Mouse (Mus musculus): ENCODE results near the gene Tshz2.

Gene Tshz2

DNA sequence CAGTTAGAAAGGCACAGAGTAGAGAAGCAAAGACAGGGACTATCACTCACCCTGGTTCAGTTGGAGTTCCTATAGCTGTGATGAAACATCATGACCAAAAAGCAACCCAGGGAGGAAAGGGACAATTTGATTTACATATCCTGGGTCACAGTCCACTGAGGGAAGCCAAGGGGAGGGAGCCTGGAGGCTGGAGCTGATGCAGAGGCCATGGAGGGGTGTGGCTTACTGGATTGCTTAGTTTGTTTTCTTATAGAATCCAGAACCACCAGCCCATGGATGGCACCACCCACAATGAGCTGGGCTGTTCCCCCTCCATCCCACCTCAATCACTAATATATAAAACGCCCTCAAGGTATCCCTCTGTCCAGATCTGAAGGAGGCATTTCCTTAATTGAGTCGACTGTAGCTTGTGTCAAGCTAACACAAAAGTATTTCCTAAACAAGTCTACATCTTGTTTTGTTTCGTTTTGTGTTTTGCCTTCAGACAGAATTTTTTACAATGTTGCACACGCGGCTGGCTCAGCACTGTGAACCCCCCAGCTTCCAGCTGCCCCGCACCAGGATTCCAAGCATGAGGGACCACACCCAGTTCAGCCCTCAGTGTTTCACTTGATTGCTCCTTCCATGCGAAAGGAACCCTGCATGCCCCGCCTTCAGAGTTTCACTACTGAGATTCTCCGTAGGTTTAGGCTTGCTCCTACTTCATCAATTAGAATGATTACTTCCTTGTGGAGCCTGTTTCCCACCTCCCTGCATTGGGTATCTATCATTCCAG, 413.7 kb downstream of the Tshz2 start:
- CTCF ChIA-PET: interaction anchor here (0.6 to 1.7 kb wide), 24 partner anchors 8 to 461 kb away, joined by 3 to 7 read pairs (median 3); no protein-coding TSS in a partner anchor

DNA sequence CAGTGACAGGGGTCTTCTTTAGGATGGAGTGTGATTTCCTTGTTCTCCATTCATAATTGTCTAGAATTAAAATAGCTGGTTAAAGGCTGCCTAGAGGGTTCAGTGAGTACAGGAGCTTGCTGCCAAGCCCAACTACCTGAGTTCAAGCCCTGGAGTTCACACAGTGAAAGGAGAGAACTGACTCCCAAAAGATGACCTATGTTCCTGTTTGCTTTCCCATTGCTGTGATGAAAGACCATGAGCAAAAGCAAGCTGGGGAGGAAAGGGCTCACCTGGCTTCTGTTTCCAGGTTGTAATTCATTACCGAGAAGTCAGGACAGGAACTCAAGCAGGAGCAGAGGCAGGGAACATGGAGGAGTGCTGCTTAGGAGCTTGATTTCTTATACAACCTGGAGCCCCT, 416.0 kb downstream of the Tshz2 start:
- POLR2A ChIA-PET: interaction anchor here in 1 of 4 experiments (0.5 to 0.6 kb wide), 2 partner anchors 12 to 689 kb away, joined by 3 read pairs; no protein-coding TSS in a partner anchor
- CTCF ChIA-PET: interaction anchor here in 1 of 4 experiments (0.8 kb wide), 1 partner anchor 30 kb away, joined by 4 read pairs; no protein-coding TSS in a partner anchor

More for the DNA sequence above, 413.7 kb downstream of the Tshz2 start:
- POLR2A ChIA-PET: interaction anchor here in 2 of 4 experiments (0.6 to 1.3 kb wide), 14 partner anchors 8 to 1041 kb away, joined by 3 to 7 read pairs (median 3); no protein-coding TSS in a partner anchor

DNA sequence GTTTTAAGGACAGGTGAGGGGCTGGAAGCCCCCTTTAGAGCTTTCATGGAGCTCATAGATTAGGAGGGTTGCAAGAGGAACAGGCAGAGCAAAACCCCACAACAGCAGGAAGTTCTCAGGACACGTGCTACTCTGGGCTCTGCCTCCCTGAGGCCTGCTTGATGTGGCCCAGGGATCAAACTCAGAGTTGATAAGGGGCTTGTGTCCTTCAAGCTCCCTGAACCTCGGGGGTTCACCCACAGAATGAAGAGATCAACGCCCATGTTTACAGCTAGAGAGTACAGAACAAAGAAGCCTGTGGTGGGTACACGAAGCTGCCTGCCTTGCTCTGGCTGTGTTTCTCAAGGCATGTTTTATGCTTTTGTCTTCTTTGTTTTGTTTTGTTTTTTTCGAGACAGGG, 417.8 kb downstream of the Tshz2 start:
- ChIA-PET CTCF (interaction anchor here in 1 of 4 experiments (0.7 to 1.0 kb wide), 2 partner anchors 9 to 28 kb away, joined by 3 read pairs; no protein-coding TSS in a partner anchor), POLR2A (interaction anchor here in 2 of 4 experiments (0.9 to 1.2 kb wide), 2 partner anchors 8 to 28 kb away, joined by 3 to 4 read pairs; no protein-coding TSS in a partner anchor)

DNA sequence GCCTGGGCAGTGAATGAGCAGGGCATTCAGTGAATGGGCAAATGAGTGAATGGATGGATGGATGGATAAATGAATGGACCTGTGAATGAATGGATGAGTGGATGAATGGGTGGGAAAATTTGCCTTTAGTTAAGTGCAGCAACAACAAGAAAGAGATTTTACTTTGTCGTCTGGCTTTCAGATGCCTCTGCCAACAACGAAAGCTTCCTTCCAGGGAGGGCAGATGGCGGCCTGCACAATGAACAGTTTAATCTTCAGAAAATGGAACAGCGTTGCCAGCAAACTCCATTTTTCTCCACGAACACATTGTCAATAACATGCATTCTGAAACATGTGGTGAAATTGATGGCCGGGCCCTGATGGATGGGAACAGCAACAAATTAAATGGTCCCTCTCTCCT, 418.6 kb downstream of the Tshz2 start:
- POLR2A ChIA-PET: interaction anchor here in 1 of 4 experiments (0.9 kb wide), 1 partner anchor 8 kb away, joined by 4 read pairs; no protein-coding TSS in a partner anchor
- CTCF ChIA-PET: interaction anchor here in 1 of 4 experiments (1.0 kb wide), 1 partner anchor 50 kb away, joined by 3 read pairs; no protein-coding TSS in a partner anchor

DNA sequence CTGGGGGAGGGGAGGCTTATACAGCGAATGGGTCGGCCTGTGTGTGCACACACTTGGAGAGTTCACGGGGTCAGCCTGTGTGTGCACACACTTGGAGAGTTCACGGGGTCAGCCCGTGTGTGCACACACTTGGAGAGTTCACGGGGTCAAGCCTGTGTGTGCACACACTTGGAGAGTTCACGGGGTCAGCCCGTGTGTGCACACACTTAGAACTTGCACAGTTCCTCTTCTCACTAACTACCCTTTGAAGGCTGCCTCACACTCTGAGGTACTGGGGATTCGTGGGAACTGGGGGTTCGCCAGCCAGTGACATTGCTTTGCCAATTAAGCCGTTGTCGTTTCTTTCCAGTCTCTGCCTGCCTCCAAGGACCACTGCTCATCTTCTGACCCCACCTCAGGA, 422.1 kb downstream of the Tshz2 start:
- ChIA-PET POLR2A (interaction anchor here in 3 of 4 experiments (0.6 to 2.5 kb wide), 3 partner anchors 9 to 259 kb away, joined by 3 to 7 read pairs (median 3); no protein-coding TSS in a partner anchor), CTCF (interaction anchor here (0.6 to 2.3 kb wide), 9 partner anchors 9 to 947 kb away, joined by 3 to 13 read pairs (median 3); no protein-coding TSS in a partner anchor)

DNA sequence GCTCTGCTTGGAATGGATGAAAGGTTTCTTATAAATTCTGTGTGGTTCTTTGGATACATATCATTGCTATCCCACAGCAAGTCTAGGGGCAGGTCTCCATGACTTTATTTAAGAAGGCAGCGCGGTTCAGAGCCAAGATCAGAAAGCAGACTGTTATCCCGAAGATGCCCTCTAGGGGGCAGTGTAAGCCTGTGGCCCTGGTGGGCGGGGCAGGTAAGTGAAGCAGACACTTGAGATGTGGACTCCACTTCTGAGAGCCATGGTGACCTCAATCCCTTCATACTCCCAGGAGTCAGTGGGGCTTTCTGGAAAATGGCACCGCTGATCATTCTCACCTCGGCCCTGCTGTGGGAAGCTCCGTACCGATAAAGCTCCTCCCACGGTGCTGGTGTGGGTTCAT, 422.6 kb downstream of the Tshz2 start:
- ChIA-PET POLR2A (interaction anchor here in 3 of 4 experiments (0.6 to 2.5 kb wide), 4 partner anchors 9 to 260 kb away, joined by 3 to 7 read pairs (median 3); no protein-coding TSS in a partner anchor), CTCF (interaction anchor here in 2 of 4 experiments (0.7 to 2.3 kb wide), 7 partner anchors 9 to 440 kb away, joined by 3 to 13 read pairs (median 3); no protein-coding TSS in a partner anchor)

DNA sequence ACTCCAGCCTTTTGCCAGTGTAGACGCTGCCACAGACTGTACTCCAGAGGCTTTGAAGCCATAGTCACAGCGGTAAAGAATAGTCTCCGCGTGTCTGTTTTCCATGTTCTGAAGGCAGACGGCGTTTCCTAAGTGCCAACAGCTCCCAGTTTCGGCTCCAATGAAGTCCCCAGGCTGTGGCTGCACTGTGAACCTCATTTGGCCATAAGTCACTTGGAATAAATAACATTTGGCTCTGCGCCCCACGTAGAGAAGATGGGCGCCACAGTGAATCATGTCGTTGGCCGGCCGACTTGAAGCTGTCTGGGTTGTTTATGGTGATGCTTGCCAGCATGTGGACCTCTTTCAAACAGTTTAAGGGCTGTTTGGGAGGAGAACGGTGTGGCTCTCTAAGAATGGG, 426.0 kb downstream of the Tshz2 start:
- CTCF ChIA-PET: interaction anchor here in 3 of 4 experiments (0.6 to 3.3 kb wide), 7 partner anchors 12 to 234 kb away, joined by 3 to 17 read pairs (median 5); no protein-coding TSS in a partner anchor

DNA sequence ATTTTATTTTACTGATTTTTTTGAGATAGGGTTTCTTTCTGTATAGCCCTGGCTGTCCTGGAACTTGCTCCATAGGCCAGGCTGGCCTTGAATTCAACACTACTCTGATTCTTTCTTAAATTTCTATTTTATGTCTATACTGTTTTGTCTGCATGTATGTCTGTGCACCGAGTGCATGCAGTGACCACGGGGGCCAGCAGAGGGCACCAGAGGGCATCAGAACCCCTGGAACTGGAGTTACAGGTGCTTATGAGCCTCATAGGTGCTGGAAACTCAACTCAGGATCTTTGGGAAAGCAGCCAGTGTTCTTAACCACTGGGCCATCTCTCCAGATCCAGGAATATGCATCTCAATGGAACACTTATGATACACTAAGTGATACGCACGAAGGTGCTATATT, 427.3 kb downstream of the Tshz2 start:
- ChIA-PET CTCF (interaction anchor here (0.6 to 3.3 kb wide), 8 partner anchors 10 to 259 kb away, joined by 3 to 17 read pairs (median 3); no protein-coding TSS in a partner anchor), POLR2A (no interaction called here)

More for the DNA sequence above, 426.0 kb downstream of the Tshz2 start:
- POLR2A ChIA-PET: interaction anchor here in 3 of 4 experiments (0.6 to 1.1 kb wide), 4 partner anchors 8 to 380 kb away, joined by 3 to 4 read pairs (median 3); no protein-coding TSS in a partner anchor

DNA sequence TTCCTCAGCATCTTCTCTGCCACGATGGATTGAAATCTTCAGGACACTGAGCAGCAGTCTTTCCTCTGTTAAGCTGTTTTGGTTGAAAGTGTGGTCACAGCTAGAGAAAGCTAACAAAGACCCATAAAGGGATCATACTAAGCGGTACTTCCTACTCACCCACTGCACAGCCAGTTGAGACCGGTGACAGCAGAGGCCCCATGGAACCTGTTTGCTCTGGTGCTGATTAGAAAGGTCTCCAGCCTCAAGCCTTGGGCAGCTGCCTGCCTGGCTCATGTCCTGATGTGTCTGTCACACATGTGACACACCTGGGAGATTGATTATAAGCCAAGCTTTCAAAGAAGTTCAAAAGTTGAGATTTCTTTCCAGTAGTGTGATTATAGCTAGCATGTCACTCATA, 429.6 kb downstream of the Tshz2 start:
- CTCF ChIA-PET: interaction anchor here in 3 of 4 experiments (0.8 to 2.6 kb wide), 5 partner anchors 16 to 42 kb away, joined by 3 to 17 read pairs (median 4); no protein-coding TSS in a partner anchor
- POLR2A ChIA-PET: no interaction called here

DNA sequence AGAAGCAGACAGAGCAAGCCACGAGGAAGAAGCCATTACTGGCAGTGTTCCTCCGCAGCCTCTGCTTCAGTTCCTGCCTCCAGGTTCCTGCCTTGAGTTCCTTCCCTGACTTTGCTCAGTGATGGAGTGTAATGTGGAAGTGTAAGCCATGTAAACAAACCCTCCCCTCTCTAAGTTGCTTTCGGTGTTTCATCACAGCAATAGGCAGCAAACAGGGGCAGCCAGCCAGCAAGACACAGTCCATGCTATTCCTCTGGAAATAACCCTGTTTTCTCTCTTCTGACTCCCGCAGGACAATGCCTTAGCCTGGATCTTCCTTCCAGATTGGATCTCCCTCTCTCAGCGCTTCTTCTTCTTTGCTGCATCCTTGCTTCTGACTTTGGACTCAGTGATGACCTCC, 437.2 kb downstream of the Tshz2 start:
- ChIA-PET CTCF (interaction anchor here in 1 of 4 experiments (0.6 kb wide), 1 partner anchor 370 kb away, joined by 3 read pairs; no protein-coding TSS in a partner anchor), POLR2A (interaction anchor here in 1 of 4 experiments (1.0 kb wide), 1 partner anchor 40 kb away, joined by 3 read pairs; no protein-coding TSS in a partner anchor)

DNA sequence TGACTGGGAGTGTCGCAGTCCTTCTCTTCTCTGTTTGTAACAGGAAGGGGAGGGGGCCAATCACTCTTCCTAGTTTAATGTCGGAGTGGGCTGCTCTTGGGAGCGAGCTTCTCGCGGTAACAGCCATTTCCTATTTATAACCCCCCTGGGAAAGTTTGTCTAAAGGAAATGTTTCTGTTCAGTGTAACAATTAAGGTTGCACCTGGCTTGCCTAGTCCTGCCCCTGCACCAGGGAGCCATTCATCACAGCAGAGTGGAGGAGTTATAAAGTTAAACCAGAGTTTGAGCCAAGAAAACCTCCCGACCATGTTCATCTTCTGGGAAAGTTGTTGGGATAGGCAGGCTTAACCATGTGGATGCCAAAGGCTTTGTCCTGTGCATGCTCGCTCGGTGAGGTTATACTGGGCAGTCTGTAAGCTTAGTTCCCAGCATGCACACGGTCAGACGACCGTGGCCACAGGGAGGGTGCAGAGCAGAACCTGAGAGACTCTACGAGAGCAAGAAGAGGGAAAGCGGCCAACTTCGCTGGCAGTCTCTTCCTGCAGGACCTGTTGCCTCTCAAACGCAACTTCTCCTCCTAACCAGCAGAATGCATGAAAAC, 437.9 kb downstream of the Tshz2 start:
- CTCF ChIA-PET: interaction anchor here in 1 of 4 experiments (0.6 kb wide), 1 partner anchor 371 kb away, joined by 3 read pairs; no protein-coding TSS in a partner anchor
- POLR2A ChIA-PET: interaction anchor here in 2 of 4 experiments (0.6 to 1.0 kb wide), 3 partner anchors 20 to 57 kb away, joined by 3 read pairs; no protein-coding TSS in a partner anchor

DNA sequence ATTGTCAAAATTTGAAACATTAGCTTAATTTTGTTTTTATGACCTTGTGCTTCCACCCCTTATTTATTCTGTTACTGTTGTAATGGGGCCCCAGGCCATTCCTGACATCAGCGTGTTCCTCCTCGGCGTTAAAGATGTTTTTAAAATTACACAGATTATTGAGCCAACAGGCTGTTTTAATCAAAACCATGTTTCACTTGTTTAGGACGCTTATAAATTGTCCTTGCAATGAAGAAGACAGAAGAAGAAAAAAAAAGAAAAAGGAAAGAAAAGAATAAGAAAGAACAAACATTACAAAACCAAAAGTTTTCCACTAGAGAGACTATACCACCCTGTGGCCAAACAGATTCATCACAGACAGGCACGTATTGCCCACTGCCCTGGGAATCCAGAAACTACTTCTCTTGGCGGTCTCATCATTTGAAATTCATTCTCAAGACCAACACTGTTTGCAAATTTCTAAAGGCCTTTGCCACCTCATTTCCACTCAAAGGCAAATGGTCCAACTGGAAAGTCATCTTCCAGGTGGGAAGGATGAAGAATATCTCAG, 444.2 kb downstream of the Tshz2 start:
- POLR2A ChIA-PET: no interaction called here
- CTCF ChIA-PET: interaction anchor here in 2 of 4 experiments (0.6 to 1.9 kb wide), 2 partner anchors 18 to 62 kb away, joined by 5 to 7 read pairs; no protein-coding TSS in a partner anchor

DNA sequence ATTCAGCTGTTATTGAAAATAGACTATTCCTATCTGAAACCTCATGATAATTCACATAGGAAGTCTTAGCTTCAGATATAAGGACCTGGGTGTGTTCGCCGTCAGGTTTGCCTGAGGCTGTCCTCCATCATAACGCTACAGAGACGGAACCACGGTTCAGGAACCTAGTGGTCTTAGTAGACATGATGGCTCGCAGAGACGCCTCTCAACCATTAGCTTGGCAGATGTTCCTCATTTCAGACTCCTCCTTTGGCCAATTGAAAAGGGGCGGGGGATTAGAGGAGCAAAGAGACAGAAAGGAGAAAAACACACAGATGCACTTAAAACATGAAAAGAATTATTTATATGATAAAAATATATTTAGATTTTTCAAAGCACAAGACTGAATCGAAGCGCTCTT, 445.2 kb downstream of the Tshz2 start:
- POLR2A ChIA-PET: interaction anchor here in 3 of 4 experiments (0.6 to 1.4 kb wide), 8 partner anchors 12 to 617 kb away, joined by 3 to 12 read pairs (median 4); no protein-coding TSS in a partner anchor
- CTCF ChIA-PET: interaction anchor here (0.5 to 1.9 kb wide), 38 partner anchors 10 to 970 kb away, joined by 3 to 15 read pairs (median 4); no protein-coding TSS in a partner anchor

DNA sequence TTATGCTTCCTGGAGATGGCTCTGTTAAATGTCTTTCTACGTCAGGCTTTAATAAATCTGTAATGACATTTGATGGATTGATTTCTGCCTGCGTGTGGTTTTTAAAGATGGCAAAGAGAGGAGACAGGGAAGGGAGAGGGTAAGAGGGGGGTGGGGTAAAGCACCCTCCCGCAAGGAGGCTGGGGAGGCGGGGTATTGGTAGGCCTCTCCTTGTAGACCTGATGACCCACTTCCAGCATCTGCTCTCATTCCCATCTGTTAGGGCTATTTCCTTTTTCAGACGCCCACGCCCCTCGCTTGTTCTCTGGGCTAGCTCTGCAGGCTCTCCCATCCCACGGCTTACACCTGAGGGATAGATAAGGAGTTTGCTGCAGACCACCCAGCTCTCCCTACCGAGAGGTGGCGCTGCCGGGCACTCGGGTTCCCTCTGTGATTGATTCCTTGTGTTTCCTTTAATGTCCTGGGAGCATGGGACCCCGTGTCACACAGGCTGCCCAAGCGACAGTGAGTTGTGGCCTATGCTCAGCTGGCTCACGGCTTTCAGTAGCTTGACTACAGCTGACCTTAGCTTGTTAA, 445.7 kb downstream of the Tshz2 start:
- ChIA-PET POLR2A (interaction anchor here in 3 of 4 experiments (0.6 to 1.7 kb wide), 10 partner anchors 13 to 617 kb away, joined by 3 to 12 read pairs (median 4); no protein-coding TSS in a partner anchor), CTCF (interaction anchor here (0.5 to 1.9 kb wide), 49 partner anchors 10 to 1783 kb away, joined by 3 to 15 read pairs (median 4); no protein-coding TSS in a partner anchor)

DNA sequence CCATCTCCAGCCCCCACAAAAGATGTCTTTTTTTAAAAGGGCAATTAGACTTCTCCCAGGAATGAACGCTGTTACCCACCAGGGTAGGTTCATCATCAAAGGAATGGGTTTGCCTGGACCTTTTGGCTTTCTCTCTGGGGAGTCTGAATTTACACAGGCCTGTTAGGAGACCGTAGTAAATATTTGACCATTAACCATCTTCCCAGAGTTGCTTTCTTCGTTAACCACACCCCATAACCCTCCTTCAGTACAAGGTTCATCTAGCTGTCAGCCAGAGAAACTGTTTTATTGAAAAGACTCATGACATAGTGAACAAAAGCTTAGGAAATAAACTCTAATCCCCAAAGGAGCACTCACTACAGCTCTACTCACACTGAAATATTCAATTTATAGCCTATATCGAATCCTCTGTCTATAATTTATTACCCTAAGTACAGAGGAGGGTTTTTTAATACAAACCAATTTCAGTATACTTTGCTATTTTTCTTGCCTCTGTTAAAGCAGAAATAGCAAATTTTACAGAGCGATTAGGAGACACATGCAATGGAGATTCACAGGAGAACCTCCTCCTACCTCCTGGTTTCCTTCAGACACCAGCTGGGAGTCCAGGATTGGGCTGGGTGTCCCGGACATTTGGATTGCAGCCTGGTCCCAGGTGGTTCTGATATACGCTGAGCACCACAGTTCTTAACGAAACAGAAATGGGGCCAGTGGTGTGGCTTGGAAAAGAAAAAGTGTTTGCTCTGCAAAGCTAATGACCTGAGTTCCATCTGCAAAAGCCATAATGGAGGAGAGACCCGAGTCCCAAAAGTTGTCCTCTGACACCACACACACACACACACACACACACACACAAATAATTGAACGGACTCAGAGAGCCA, 459.0 kb downstream of the Tshz2 start:
- ChIA-PET CTCF (interaction anchor here in 3 of 4 experiments (0.6 to 4.4 kb wide), 5 partner anchors 9 to 32 kb away, joined by 3 to 14 read pairs (median 5); no protein-coding TSS in a partner anchor), POLR2A (interaction anchor here in 2 of 4 experiments (0.7 kb wide), 2 partner anchors 103 to 251 kb away, joined by 3 read pairs; no protein-coding TSS in a partner anchor)

DNA sequence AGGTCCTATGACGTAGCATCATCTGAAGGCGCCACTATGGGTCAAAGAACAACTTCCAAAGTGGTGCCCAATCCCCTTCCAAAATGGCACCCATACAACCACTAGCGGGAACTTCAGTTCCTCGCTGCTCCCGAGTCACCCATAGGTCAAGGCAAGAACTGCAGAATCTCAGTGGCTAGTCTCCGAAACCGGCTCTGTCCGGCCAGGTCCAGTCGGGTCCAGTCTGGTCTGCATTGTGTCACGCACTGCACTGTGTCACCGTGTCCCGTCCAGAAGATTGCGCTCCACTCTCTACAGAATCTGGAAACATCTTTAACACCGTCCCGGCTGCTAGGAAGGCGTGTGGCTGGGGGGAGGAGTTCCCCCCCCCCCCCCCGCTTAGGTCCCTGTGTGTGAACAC, 461.4 kb downstream of the Tshz2 start:
- ChIA-PET CTCF (interaction anchor here in 3 of 4 experiments (0.6 to 1.8 kb wide), 6 partner anchors 16 to 1682 kb away, joined by 3 to 8 read pairs (median 4); no protein-coding TSS in a partner anchor), POLR2A (interaction anchor here (0.6 to 1.4 kb wide), 7 partner anchors 9 to 235 kb away, joined by 3 to 6 read pairs (median 4); no protein-coding TSS in a partner anchor)
